ENCODE assay signal across 20 mouse cellular contexts in the genomic region with DNA sequence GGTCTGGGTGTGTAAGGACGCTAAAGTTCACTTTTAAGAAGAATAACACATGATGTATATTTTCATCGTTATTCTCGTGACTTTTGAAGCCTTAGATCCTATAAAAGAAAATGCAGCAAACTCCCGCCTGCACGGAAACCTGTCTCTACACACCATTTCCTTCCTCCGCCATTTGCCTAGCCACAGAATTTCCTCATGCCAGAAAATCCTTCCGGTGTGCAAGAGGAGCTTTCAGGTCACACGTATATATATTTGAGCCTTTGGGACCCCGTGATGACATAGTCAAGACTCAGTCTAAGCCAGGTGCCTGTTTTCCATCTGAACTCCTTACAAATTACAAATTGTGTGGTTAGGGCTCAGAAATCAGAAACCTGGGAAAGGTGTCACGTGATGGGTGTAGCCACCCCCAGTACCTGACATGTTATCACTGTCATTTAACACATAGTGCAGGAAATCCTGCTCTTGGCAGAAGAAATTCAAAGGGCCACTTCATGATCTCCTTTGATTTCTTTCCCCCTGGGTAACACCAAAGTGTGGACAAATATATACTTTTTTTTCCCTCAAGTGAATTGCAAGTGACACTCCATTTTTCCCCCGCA.
A peak's percentile ranks its signal among the peaks of the same experiment; 100 is the strongest.
DNase-seq lines count a peak whose midpoint lies in the region; ATAC-seq and TF ChIP-seq lines count a peak whose summit lies in the region.
"Had no signal": no experiment of that assay in that cellular context is flagged by ENCODE, and none has a peak within 500 bp of the region (broad histone marks: within the 10 kb centered on the region; RNA-seq: fewer than 3 reads in every experiment).

No protein-coding gene starts in this region.

- no peak for TF ChIP-seq CTCF in thymus, adult 2 months (IDR thresholded peaks at IDR 0.05; ENCODE audit: borderline replicate concordance, control insufficient read depth, extremely low read depth, insufficient read depth, low read length, poor library complexity)

- no peak overlapping the region for H3K4me3 ChIP-seq in thymus, adult 2 months (ENCODE audit: control insufficient read depth, insufficient read depth, low read length)
- H3K4me3 ChIP-seq: embryonic facial prominence, embryonic 13.5 days; heart, embryonic 12.5 days; liver, embryonic 15.5 days had no signal

- DNase-seq in thymus, adult 2 months = peak; percentile 12
- no peak for DNase-seq in thymus, adult 18-20 months
- DNase-seq in thymus, postnatal 36 days = peak; percentile 11 to 13
- no peak for DNase-seq in kidney, postnatal 10 days
- no peak for DNase-seq in kidney, adult 18-20 months
- DNase-seq in right cerebral cortex, adult 18-20 months = no peak
- DNase-seq: adrenal gland, adult 8-10 months; cerebellum, adult 11 months; cerebellum, postnatal 10 days; forebrain, postnatal 0 days; heart, postnatal 14 days; lung, postnatal 10 days; right cerebral cortex, postnatal 4 days had no signal

- 15% methylated on average over 11 of the region's 11 CpGs for WGBS in thymus, adult 2 months

- H3K4me1 ChIP-seq in thymus, adult 2 months (replicated peaks; ENCODE audit: control insufficient read depth, insufficient read depth, low read length) = no peaks in the 10 kb centered on the region; the same call in 1 of the 2 replicates

- H3K27ac ChIP-seq in thymus, adult 2 months (ENCODE audit: control insufficient read depth, insufficient read depth, low read length) = no peak overlapping the region
- H3K27ac ChIP-seq: embryonic facial prominence, embryonic 13.5 days; hindbrain, embryonic 14.5 days; liver, embryonic 15.5 days had no signal

- no peaks in the 10 kb centered on the region for H3K27me3 ChIP-seq in thymus, adult 2 months (ENCODE audit: control insufficient read depth, insufficient read depth, low read length)
- H3K27me3 ChIP-seq: heart, embryonic 12.5 days had no signal

- no peak for TF ChIP-seq POLR2A in thymus, adult 2 months (IDR thresholded peaks at IDR 0.05; ENCODE audit: control insufficient read depth, extremely low read depth, insufficient read depth, low read length, poor library complexity)

- ATAC-seq in activated CD4-positive, CD25-positive, alpha-beta regulatory T cell, adult 4 months = peak; percentile 75
- peak; percentile 74 for ATAC-seq in inflammation-experienced regulatory T-cells, adult 6 months
- ATAC-seq: forebrain, postnatal 0 days; intestine, postnatal 0 days had no signal

- no peaks in the 10 kb centered on the region for H3K36me3 ChIP-seq in thymus, adult 2 months (ENCODE audit: control insufficient read depth, insufficient read depth, low read length)
- H3K36me3 ChIP-seq: embryonic facial prominence, embryonic 13.5 days; heart, embryonic 12.5 days; liver, embryonic 15.5 days had no signal

Comparison
In these comparisons a context has a peak if more than half of its experiments do, and no peak if none do; other contexts are left out.
1. DNase-seq: peak in thymus, adult 2 months (single experiment) and thymus, postnatal 36 days (2 of 2); none in thymus, adult 18-20 months (0 of 2), kidney, postnatal 10 days (single experiment), kidney, adult 18-20 months (single experiment) and right cerebral cortex, adult 18-20 months (single experiment).